Mouse (Mus musculus) lung, embryonic 15.5 days (tissue): ENCODE measurements around the gene Gpr12. TPM values are rescaled to one million over a fixed set of nuclear protein-coding genes. Genes with fewer than 3 reads are reported as not detected.
"Not testable (repeated sequence)": the region's sequence is repeated elsewhere in the genome, so short reads cannot be mapped to it uniquely, and the experiment has no call there.

Experiments
- ATAC-seq: fragments of 200-750 bp; cut with Nextera tagmentation; 2 replicates; pipeline ENCODE4 v1.8.0; 2017; ENCODE audit warnings: moderate number of reproducible peaks, borderline replicate concordance; ENCODE audit not compliant: low FRiP score, low TSS enrichment; ENCODE audit errors: extremely low read depth
- H3K27ac ChIP-seq: fragments of 300-500 bp; sonication (generic); 2 replicates; pipeline ENCODE4 v1.5.1; 2015; ENCODE audit warnings: moderate library complexity, mild to moderate bottlenecking, inconsistent platforms
- H3K27me3 ChIP-seq: fragments of 300-500 bp; sonication (generic); 2 replicates; pipeline ENCODE4 v1.6.1; 2015; ENCODE audit warnings: inconsistent platforms
- H3K36me3 ChIP-seq: fragments of 300-500 bp; sonication (generic); 2 replicates; pipeline ENCODE4 v1.6.1; 2015; ENCODE audit warnings: inconsistent platforms
- H3K4me1 ChIP-seq: fragments of 300-500 bp; sonication (generic); 2 replicates; pipeline ENCODE4 v1.6.1; 2015; ENCODE audit warnings: inconsistent platforms
- H3K4me2 ChIP-seq: fragments of 300-500 bp; sonication (generic); 2 replicates; pipeline ENCODE4 v1.6.1; 2015; ENCODE audit warnings: inconsistent platforms, mild to moderate bottlenecking, moderate library complexity
- H3K4me3 ChIP-seq: fragments of 300-500 bp; sonication (generic); 2 replicates; pipeline ENCODE4 v1.5.1; 2015; ENCODE audit warnings: mild to moderate bottlenecking, inconsistent platforms
- H3K9ac ChIP-seq: fragments of 300-500 bp; sonication (generic); 2 replicates; pipeline ENCODE4 v1.6.1; 2015; ENCODE audit warnings: inconsistent platforms
- H3K9me3 ChIP-seq: fragments of 300-500 bp; sonication (generic); 2 replicates; pipeline ENCODE4 v1.6.1; 2016; ENCODE audit warnings: inconsistent platforms
- WGBS: fragments of 180-500 bp; shearing (Covaris S2); methylation state at CpG from one replicate; pipeline ENCODE4 v1.1.7; 2015; 5-methylcytosine and 5-hydroxymethylcytosine counted together
- polyA plus RNA-seq: library from polyadenylated mRNA; unstranded; fragments of >200 nt; fragmentation: Nextera tagmentation; extraction: Ambion mirVana; gene quantifications from 2 replicates; pipeline ENCODE4 v1.2.1, GENCODE M21; 2015

Gene Gpr12
- polyA plus RNA-seq, 1 experiment from 2014 or later = not detected

- no peak for ATAC-seq
- 88% methylated on average over 3 of the region's 3 CpGs for WGBS
- no peaks in the 10 kb centered on the region; the same call in 1 of the 2 replicates for H3K27me3 ChIP-seq
Observed at GRCm38 (mm10) chr5:146576668-146577067, 8.4 kb downstream of the Gpr12 start.

GRCm38 (mm10) chr5:146572735-146573042, 12.3 kb downstream of the Gpr12 start:
- H3K27ac ChIP-seq, H3K9me3 ChIP-seq: not testable (repeated sequence)

More at GRCm38 (mm10) chr5:146576668-146577067, 8.4 kb downstream of the Gpr12 start:
- H3K4me3 ChIP-seq = no peak overlapping the region
- no peak overlapping the region for H3K9ac ChIP-seq
- no peak overlapping the region for H3K27ac ChIP-seq
- no peaks in the 10 kb centered on the region for H3K36me3 ChIP-seq
- no peaks in the 10 kb centered on the region for H3K4me1 ChIP-seq
- no peak overlapping the region for H3K4me2 ChIP-seq
- no peaks in the 10 kb centered on the region for H3K9me3 ChIP-seq

GRCm38 (mm10) chr5:146571830-146572734, 13.0 kb downstream of the Gpr12 start:
- not testable (repeated sequence) for H3K27me3 ChIP-seq, H3K27ac ChIP-seq, H3K4me2 ChIP-seq, ATAC-seq, H3K4me1 ChIP-seq, H3K9ac ChIP-seq, H3K36me3 ChIP-seq, H3K4me3 ChIP-seq, H3K9me3 ChIP-seq
- 61% methylated on average over 6 of the region's 6 CpGs for WGBS

More at GRCm38 (mm10) chr5:146572735-146573042, 12.3 kb downstream of the Gpr12 start:
- H3K27me3 ChIP-seq, H3K4me2 ChIP-seq, H3K9ac ChIP-seq, H3K4me3 ChIP-seq, ATAC-seq, H3K36me3 ChIP-seq, H3K4me1 ChIP-seq: not testable (repeated sequence)
- 86% methylated on average over 4 of the region's 4 CpGs for WGBS

GRCm38 (mm10) chr5:146570179-146570578, 14.9 kb downstream of the Gpr12 start:
- not testable (repeated sequence) for H3K4me1 ChIP-seq, H3K27ac ChIP-seq, H3K4me3 ChIP-seq, H3K9ac ChIP-seq, H3K9me3 ChIP-seq, ATAC-seq, H3K36me3 ChIP-seq, H3K27me3 ChIP-seq, H3K4me2 ChIP-seq
- 70% methylated on average over 6 of the region's 6 CpGs for WGBS

GRCm38 (mm10) chr5:146567054-146567453, 18.0 kb downstream of the Gpr12 start:
- WGBS = 61% methylated on average over 4 of the region's 4 CpGs
- Histone ChIP-seq H3K4me1 (no peaks in the 10 kb centered on the region), H3K36me3 (no peaks in the 10 kb centered on the region), H3K4me2 (no peak overlapping the region), H3K27me3 (no peaks in the 10 kb centered on the region), H3K9ac (no peak overlapping the region), H3K27ac (no peak overlapping the region), H3K9me3 (no peaks in the 10 kb centered on the region), H3K4me3 (no peak overlapping the region)
- no peak for ATAC-seq

GRCm38 (mm10) chr5:146564259-146564658, 20.8 kb downstream of the Gpr12 start:
- Histone ChIP-seq H3K4me3 (no peak overlapping the region), H3K4me1 (no peaks in the 10 kb centered on the region), H3K27ac (no peak overlapping the region), H3K4me2 (no peak overlapping the region), H3K9ac (no peak overlapping the region), H3K36me3 (no peaks in the 10 kb centered on the region), H3K27me3 (no peaks in the 10 kb centered on the region), H3K9me3 (no peaks in the 10 kb centered on the region)
- 79% methylated on average over 1 of the region's 1 CpGs for WGBS
- ATAC-seq = no peak

- H3K4me2 ChIP-seq, H3K9ac ChIP-seq, H3K36me3 ChIP-seq, H3K4me1 ChIP-seq, H3K27me3 ChIP-seq, H3K9me3 ChIP-seq, ATAC-seq, H3K27ac ChIP-seq, H3K4me3 ChIP-seq: not testable (repeated sequence)
- WGBS = no CpG with 5 or more reads among the region's 3 CpGs
Observed at GRCm38 (mm10) chr5:146555836-146556235, 29.2 kb downstream of the Gpr12 start, which contains the start of gene Gm3415. Gm3415 (plus strand) TSS chr5:146556136.

- not testable (repeated sequence) for H3K4me1 ChIP-seq, H3K27ac ChIP-seq, H3K4me3 ChIP-seq, H3K36me3 ChIP-seq, H3K9ac ChIP-seq, ATAC-seq, H3K4me2 ChIP-seq, H3K9me3 ChIP-seq, H3K27me3 ChIP-seq
- WGBS = 100% methylated on average over 3 of the region's 3 CpGs
Observed at GRCm38 (mm10) chr5:146537347-146537746, 47.7 kb downstream of the Gpr12 start, which contains the start of gene Gm3409. Gm3409 (plus strand) TSS chr5:146537647.

Other genes starting within 250 kb of the Gpr12 start
- gene Wasf3, start 200.3 kb downstream of the Gpr12 start, polyA plus RNA-seq = 0.81 and 1.1 TPM in 2 replicates
- not detected in 2 replicates for gene Gm6408, start 103.3 kb downstream of the Gpr12 start, polyA plus RNA-seq
- not detected in 2 replicates for gene Gm6370, start 93.9 kb downstream of the Gpr12 start, polyA plus RNA-seq
- gene 4930449I24Rik, start 82.8 kb downstream of the Gpr12 start, polyA plus RNA-seq = not detected in 2 replicates
- gene Gm3402, start 71.1 kb downstream of the Gpr12 start, polyA plus RNA-seq = not detected in 2 replicates
- not detected in 2 replicates for gene Gm3404, start 59.4 kb downstream of the Gpr12 start, polyA plus RNA-seq
- gene Gm3409, start 47.6 kb downstream of the Gpr12 start, polyA plus RNA-seq = not detected in 2 replicates
- gene Gm3415, start 29.1 kb downstream of the Gpr12 start, polyA plus RNA-seq = not detected in 2 replicates
- gene Usp12, start 209.8 kb upstream of the Gpr12 start, polyA plus RNA-seq = 17.1 and 17.3 TPM in 2 replicates
- 481 and 520 TPM in 2 replicates for gene Rpl21, start 247.7 kb upstream of the Gpr12 start, polyA plus RNA-seq